Mouse (Mus musculus) limb, embryonic 11.5 days (tissue): ENCODE measurements at regions not wholly inside any gene's neighbourhood (a gene's known extent, or its start where the extent isn't known, plus 50 kb on each side); places are given as distances from the start of the nearest gene placed in this dataset.
A peak's percentile ranks its signal among the peaks of the same experiment; 100 is the strongest.

Experiments
- ATAC-seq: fragments of 200-750 bp; cut with Nextera tagmentation; 2 replicates; pipeline ENCODE4 v1.8.0; 2017; ENCODE audit warnings: low read depth; ENCODE audit not compliant: insufficient number of reproducible peaks, low FRiP score, low TSS enrichment
- DNase-seq: peaks from one replicate; pipeline ENCODE4 v3.0.0-alpha.2; 2015; ENCODE audit warnings: low spot score
- H3K27ac ChIP-seq: fragments of 300-500 bp; sonication (generic); replicated peaks from 2 replicates; pipeline ENCODE4 v1.5.1; 2014; ENCODE audit warnings: low read depth, mild to moderate bottlenecking, low read length
- H3K27me3 ChIP-seq: fragments of 300-500 bp; sonication (generic); 2 replicates; pipeline ENCODE4 v1.6.1; 2014; ENCODE audit warnings: mild to moderate bottlenecking, low read length, mixed read lengths; ENCODE audit not compliant: control insufficient read depth, insufficient read depth
- H3K36me3 ChIP-seq: fragments of 300-500 bp; sonication (generic); 2 replicates; pipeline ENCODE4 v1.6.1; 2014; ENCODE audit warnings: mild to moderate bottlenecking, low read length, moderate library complexity, mixed read lengths; ENCODE audit not compliant: control insufficient read depth, insufficient read depth
- H3K4me1 ChIP-seq: fragments of 300-500 bp; sonication (generic); 2 replicates; pipeline ENCODE4 v1.6.1; 2014; ENCODE audit warnings: low read length, mixed read lengths; ENCODE audit not compliant: control insufficient read depth, insufficient read depth
- H3K4me2 ChIP-seq: fragments of 300-500 bp; sonication (generic); 2 replicates; pipeline ENCODE4 v1.6.1; 2014; ENCODE audit warnings: low read depth, mild to moderate bottlenecking, moderate library complexity; ENCODE audit not compliant: severe bottlenecking
- H3K4me3 ChIP-seq: fragments of 300-500 bp; sonication (generic); 2 replicates; pipeline ENCODE4 v1.5.1; 2014; ENCODE audit warnings: low read depth, low read length
- H3K9ac ChIP-seq: fragments of 300-500 bp; sonication (generic); 2 replicates; pipeline ENCODE4 v1.6.1; 2014; ENCODE audit warnings: mild to moderate bottlenecking, low read length
- H3K9me3 ChIP-seq: fragments of 300-500 bp; sonication (generic); 2 replicates; pipeline ENCODE4 v1.6.1; 2016; ENCODE audit warnings: low read length; ENCODE audit not compliant: control insufficient read depth
- WGBS: fragments of 180-500 bp; shearing (Covaris S2); extraction: QIAGEN DNeasy Blood & Tissue Kit; methylation state at CpG from one replicate; pipeline ENCODE4 v1.1.7; 2014; 5-methylcytosine and 5-hydroxymethylcytosine counted together

DNA sequence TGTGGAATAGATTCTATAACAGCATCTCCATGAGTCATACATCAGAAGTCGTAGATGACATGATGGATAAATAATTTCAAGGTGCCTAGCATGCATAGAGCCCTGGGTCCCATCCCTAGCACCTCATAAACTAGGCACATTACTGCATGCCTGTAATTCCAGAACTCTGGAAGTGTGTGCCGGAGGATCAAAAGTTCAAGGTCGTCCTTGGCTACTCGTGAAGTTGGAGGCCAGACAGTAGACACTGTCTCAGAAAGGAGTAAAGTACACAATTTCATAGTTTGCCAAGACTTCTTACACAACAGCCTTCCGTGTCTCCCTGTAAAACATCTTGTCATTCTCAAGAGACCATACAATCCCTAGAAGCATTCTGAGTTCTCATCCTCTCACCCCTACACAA is 63.5 kb upstream of the Neo1 start:
- Histone ChIP-seq H3K4me2 (no peak overlapping the region), H3K36me3 (no peaks in the 10 kb centered on the region), H3K4me3 (no peak overlapping the region), H3K27ac (no peak overlapping the region), H3K9me3 (no peaks in the 10 kb centered on the region), H3K4me1 (no peaks in the 10 kb centered on the region), H3K27me3 (no peaks in the 10 kb centered on the region), H3K9ac (no peak overlapping the region)
- 67% methylated on average over 5 of the region's 5 CpGs for WGBS
- no peak for ATAC-seq
- no peak for DNase-seq

DNA sequence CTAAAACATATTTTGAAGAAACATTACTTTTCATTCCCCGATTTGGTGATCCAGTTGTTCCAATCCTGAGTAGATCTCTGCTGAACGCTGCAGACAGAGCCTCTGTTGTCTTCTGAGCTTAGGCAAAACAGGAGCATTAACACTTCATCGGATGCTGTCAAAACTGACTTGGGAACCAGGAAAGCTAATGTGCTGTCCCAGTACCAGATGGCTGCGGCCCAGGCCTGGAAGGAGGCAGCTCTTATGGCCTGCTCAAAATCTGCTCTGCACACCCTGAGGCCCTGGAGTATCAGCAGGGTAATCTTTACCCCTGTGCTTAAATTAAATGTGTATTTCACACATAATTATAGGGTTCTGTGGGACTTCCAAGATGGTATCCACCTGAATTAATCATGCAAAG is 61.3 kb upstream of the Neo1 start:
- Histone ChIP-seq H3K36me3 (no peaks in the 10 kb centered on the region), H3K9ac (no peak overlapping the region), H3K4me1 (no peaks in the 10 kb centered on the region), H3K27me3 (no peaks in the 10 kb centered on the region), H3K27ac (no peak overlapping the region), H3K4me3 (no peak overlapping the region), H3K4me2 (no peak overlapping the region), H3K9me3 (no peaks in the 10 kb centered on the region)
- DNase-seq (no peak), ATAC-seq (no peak)
- WGBS = 56% methylated on average over 4 of the region's 4 CpGs

- Histone ChIP-seq H3K27me3 (no peaks in the 10 kb centered on the region), H3K36me3 (no peaks in the 10 kb centered on the region), H3K4me2 (no peak overlapping the region), H3K9me3 (no peaks in the 10 kb centered on the region), H3K27ac (no peak overlapping the region), H3K9ac (no peak overlapping the region), H3K4me1 (no peaks in the 10 kb centered on the region), H3K4me3 (no peak overlapping the region)
- ATAC-seq (no peak), DNase-seq (no peak)
- WGBS = 71% methylated on average over 12 of the region's 12 CpGs
Observed at GRCm38 (mm10) chr9:59096551-59097268, 60.5 kb upstream of the Neo1 start.

- no peaks in the 10 kb centered on the region for H3K4me1 ChIP-seq
- no peak overlapping the region for H3K27ac ChIP-seq
- no peak overlapping the region for H3K4me3 ChIP-seq
- H3K36me3 ChIP-seq = no peaks in the 10 kb centered on the region
- DNase-seq (no peak), ATAC-seq (no peak)
- no peak overlapping the region for H3K4me2 ChIP-seq
- WGBS = 76% methylated on average over 7 of the region's 7 CpGs
- H3K9me3 ChIP-seq = no peaks in the 10 kb centered on the region
- no peaks in the 10 kb centered on the region for H3K27me3 ChIP-seq
- no peak overlapping the region for H3K9ac ChIP-seq
Observed at GRCm38 (mm10) chr9:59095626-59096025, 59.4 kb upstream of the Neo1 start.

DNA sequence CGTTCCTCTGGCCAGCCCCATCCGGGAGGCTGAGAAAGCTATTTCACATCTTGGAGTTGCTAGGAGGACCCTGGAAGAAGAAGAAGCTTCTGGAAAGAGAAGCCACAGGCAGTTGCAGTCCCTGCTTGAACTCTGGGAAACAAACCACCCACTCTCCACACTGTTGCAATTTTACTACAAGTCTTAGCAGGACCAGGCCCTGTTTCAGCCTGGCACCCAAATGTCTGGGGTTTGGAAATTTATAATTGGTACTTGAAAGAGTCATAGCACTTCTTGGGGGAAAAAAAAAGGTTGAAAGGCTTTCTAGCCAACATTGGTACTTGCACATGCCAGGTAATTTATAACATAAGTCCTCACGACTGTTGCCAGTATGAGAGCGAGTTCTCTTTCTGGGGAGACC is 57.9 kb upstream of the Neo1 start:
- WGBS = 67% methylated on average over 4 of the region's 4 CpGs
- H3K9me3 ChIP-seq = no peaks in the 10 kb centered on the region
- H3K4me3 ChIP-seq = no peak overlapping the region
- H3K9ac ChIP-seq = no peak overlapping the region
- DNase-seq (no peak), ATAC-seq (no peak)
- no peaks in the 10 kb centered on the region for H3K27me3 ChIP-seq
- H3K27ac ChIP-seq = no peak overlapping the region
- H3K4me2 ChIP-seq = no peak overlapping the region
- no peaks in the 10 kb centered on the region for H3K36me3 ChIP-seq
- no peaks in the 10 kb centered on the region for H3K4me1 ChIP-seq

GRCm38 (mm10) chr9:59091179-59091578 is 54.9 kb upstream of the Neo1 start:
- H3K27ac ChIP-seq = no peak overlapping the region

DNA sequence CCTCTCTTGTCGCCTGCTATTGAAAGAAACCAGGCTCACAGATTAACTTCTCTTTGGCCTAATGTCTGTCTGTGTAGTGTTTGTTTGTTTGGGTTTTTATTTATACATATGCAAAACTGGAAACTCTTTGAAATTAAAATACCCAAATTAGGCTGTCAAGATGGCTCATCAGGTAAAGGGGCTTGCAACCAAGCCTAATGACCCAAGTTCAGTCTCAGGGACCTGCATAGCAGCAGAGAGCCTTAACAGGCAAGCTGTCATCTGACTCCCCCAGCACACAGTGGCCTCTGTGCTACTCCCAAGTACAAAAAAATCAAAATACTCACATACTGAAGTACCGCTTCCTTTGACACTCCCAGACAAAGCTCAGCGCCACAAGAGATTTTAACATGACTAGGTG is 51.5 kb upstream of the Neo1 start:
- Histone ChIP-seq H3K9me3 (no peaks in the 10 kb centered on the region), H3K4me3 (no peak overlapping the region), H3K36me3 (no peaks in the 10 kb centered on the region), H3K4me2 (no peak overlapping the region), H3K9ac (no peak overlapping the region), H3K4me1 (peaks cover 5% of the 10 kb centered on the region; the same call in 1 of the 2 replicates), H3K27ac (no peak overlapping the region), H3K27me3 (no peaks in the 10 kb centered on the region)
- ATAC-seq = no peak
- 79% methylated on average over 3 of the region's 3 CpGs for WGBS
- no peak for DNase-seq

More at GRCm38 (mm10) chr9:59091179-59091578, 54.9 kb upstream of the Neo1 start:
- no peaks in the 10 kb centered on the region for H3K36me3 ChIP-seq
- no peaks in the 10 kb centered on the region for H3K9me3 ChIP-seq
- H3K4me1 ChIP-seq = peaks cover 5% of the 10 kb centered on the region; the same call in 1 of the 2 replicates
- 94% methylated on average over 3 of the region's 3 CpGs for WGBS
- no peak overlapping the region for H3K4me3 ChIP-seq
- no peaks in the 10 kb centered on the region for H3K27me3 ChIP-seq
- H3K9ac ChIP-seq = no peak overlapping the region
- DNase-seq (no peak), ATAC-seq (no peak)
- H3K4me2 ChIP-seq = no peak overlapping the region

DNA sequence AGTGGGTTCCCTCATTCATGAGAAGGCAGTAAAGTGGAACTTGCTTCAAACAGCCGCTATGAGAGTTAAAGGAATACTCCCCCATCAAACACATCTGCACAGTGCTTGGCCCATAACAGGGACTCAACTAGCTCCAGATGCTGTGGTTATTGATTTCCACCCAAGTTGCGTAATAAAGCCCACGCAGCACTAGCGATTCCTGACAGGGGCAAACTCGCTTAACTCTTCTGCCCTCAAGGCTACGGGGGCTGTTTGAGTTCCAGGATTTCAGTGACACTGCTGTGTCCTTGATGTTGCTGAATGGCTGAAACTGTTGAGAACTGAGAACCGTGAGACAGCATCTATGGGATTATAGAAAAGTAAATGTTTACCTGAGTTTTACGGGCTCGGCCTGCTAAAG is 50.9 kb upstream of the Neo1 start:
- ATAC-seq = no peak
- Histone ChIP-seq H3K36me3 (no peaks in the 10 kb centered on the region), H3K27me3 (no peaks in the 10 kb centered on the region), H3K4me1 (peaks cover 5% of the 10 kb centered on the region; the same call in 1 of the 2 replicates), H3K9me3 (no peaks in the 10 kb centered on the region), H3K9ac (no peak overlapping the region), H3K4me3 (no peak overlapping the region), H3K4me2 (no peak overlapping the region), H3K27ac (peak overlapping the region; percentile 26; the same call in 1 of the 2 replicates)
- DNase-seq = peak; percentile 29
- WGBS = 32% methylated on average over 9 of the region's 9 CpGs
